Mouse (Mus musculus): ENCODE data around the gene Gli2.

DNA sequence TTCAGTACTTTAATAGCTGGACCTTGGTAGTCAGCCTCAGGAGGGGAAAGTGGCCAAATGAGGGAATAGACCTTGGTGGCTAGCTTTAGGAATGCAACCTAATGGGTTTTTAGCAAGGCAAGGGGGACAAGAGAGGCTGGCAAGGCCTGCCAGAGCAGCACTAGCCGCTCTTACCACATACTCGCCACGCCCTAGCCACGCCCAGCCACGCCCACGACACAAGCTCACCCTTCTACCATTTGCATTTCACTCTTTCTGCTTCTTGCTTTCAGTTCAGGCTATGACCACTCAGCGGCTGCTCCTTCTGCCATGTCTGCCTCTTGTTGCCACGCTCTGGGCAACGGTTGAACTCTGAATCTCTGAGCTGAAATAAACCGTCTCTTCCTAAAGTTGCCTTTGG lies 32.4 kb upstream of the Gli2 start:
- TF ChIP-seq CTCF (IDR thresholded peaks at IDR 0.05; ENCODE audit: low read depth, low read length) (no peak), POLR2A (IDR thresholded peaks at IDR 0.05; ENCODE audit: extremely low read depth, insufficient read depth, low read length) (no peak)

All from liver, adult 2 months (tissue).